Mouse (Mus musculus) thymus, postnatal 0 days (tissue): ENCODE measurements at regions not wholly inside any gene's neighbourhood (a gene's known extent, or its start where the extent isn't known, plus 50 kb on each side); places are given as distances from the start of the nearest gene placed in this dataset.

Experiments
- DNase-seq: peaks from one replicate; pipeline ENCODE4 v3.0.0-alpha.2; 2015; ENCODE audit warnings: low spot score

DNA sequence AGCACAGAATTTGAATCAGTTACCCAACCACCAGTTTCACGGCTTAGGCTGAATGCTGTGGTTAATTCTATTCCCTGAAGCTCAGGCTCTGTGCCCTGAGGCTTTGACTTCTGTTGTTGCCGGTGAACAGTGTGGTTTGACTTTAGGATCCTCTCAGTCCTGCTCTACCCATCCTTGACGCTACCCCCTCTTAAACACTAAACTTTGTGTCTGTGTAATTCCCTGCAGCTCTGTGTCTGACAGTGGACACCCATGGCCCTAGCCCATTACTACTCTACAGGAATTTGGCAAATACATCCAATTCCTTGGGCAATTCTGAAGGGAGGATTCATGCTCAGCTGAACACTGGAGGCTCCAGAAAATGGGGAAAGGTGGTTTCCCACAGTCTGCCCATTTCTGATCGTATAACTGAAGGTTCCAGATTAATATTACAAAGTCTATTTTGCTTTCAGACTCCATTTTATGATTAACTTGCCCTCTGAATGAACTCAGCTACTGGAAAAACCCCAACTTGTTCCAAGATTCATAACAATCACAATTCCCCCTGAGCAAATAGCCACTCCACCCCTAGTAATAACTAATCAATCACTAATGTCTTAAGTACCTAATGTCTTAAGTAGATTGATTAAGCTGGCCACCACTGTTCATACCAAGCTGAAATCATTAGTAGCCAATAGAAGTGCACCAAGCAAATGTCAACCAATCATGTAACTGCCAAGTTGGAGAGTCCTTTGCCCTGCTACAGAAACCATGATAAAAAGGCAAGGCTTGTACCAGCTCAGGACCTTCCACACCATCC is 182.6 kb downstream of the Ice1 start:
- no peak for DNase-seq

- DNase-seq, result no peak
Measured at GRCm38 (mm10) chr13:70458406-70458805, 179.0 kb downstream of the Ice1 start.

DNA sequence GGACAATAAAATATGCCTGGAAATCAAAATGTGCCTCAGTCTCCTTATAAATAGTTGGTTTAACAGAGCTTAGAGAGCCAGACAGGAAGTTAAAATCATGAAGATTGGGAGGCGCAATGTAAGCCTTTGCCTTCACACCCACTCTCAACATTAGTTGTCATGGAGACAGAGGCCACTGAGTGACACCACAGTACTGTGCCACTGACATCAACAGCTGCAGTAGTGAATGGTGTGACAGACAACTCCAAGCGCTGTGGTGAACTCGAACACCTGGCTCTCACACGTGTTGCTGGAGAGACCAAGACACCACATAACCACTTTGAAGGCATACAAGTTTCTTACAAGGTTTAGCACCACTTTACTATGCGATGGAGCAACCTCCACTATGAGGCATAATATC is 172.4 kb downstream of the Ice1 start:
- DNase-seq, result no peak

DNA sequence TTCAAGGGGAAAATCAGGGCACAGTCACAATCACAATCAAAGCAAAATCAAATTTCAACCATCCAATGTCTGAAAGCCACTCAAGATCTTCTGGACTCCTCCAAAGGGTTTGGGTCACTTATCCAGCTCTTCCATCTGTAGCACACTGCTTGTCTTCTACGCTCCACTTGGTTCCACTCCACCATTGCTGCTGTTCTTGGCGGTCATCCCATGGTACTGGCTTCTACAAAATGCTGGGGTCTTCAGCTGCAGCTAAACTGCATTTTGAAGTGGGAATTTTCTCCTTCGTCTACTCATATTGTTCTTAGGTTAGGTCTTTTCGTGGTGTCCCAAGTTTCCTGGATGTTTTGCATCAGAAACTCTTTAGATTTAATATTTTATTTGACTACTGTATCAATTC is 162.7 kb downstream of the Ice1 start:
- no peak for DNase-seq

DNA sequence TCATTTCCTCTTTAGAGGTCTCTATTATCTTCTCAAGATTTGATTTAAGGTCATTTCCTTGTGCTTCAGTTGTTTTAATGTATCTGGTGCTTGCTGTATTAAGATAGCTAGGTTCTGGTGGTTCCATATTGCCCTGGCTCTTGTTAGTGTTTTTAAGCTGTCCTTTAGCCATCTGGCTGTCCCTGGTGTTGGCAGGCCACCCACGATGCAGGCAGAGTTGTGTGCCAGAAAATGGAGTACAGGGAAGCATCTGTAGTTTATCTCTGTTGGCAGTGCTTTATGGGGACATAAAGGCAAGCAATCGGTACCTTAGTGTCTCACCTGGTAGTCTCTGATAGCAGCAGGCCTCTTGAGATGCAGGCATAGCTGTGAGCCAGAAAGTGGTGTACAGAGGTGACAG is 162.1 kb downstream of the Ice1 start:
- DNase-seq, result no peak

GRCm38 (mm10) chr13:70499302-70499701 is 138.1 kb downstream of the Ice1 start:
- DNase-seq, result no peak
